Mouse (Mus musculus): ENCODE data around the gene Ghitm. TPM values are rescaled to one million over a fixed set of nuclear protein-coding genes. Genes with fewer than 3 reads are reported as not detected.
A peak's percentile ranks its signal among the peaks of the same experiment; 100 is the strongest.
"Not testable (repeated sequence)": the region's sequence is repeated elsewhere in the genome, so short reads cannot be mapped to it uniquely, and the experiment has no call there.

Gene Ghitm
- 213 and 232 TPM in 2 replicates for polyA plus RNA-seq (2014; fragmentation: Nextera tagmentation; extraction: Ambion mirVana)

GRCm38 (mm10) chr14:37135127-37135593 is at the start of gene Ghitm:
Gene Ghitm, minus strand, starts transcription at chr14:37135272.
- peaks cover 30% of the 10 kb centered on the region for H3K36me3 ChIP-seq (replicated peaks; ENCODE audit: control insufficient read depth, insufficient read depth)
- H3K27ac ChIP-seq = peak within 1 kb of the TSS; percentile 69
- under 1% methylated on average over 38 of the region's 38 CpGs for WGBS
- H3K4me1 ChIP-seq (replicated peaks; ENCODE audit: control insufficient read depth, insufficient read depth, low read length) = peaks cover 6% of the 10 kb centered on the region
- DNase-seq (ENCODE audit: low spot score) (peak; percentile 99), ATAC-seq (ENCODE audit: low FRiP score) (peak; percentile 100)
- no peaks in the 10 kb centered on the region for H3K27me3 ChIP-seq (ENCODE audit: control insufficient read depth, insufficient read depth, low read length)
- peak within 1 kb of the TSS; percentile 85 for H3K9ac ChIP-seq
- peak within 1 kb of the TSS; percentile 78 for H3K4me3 ChIP-seq (replicated peaks; ENCODE audit: low read length)
- no peaks in the 10 kb centered on the region for H3K9me3 ChIP-seq (ENCODE audit: control insufficient read depth, low read length)
- peak within 1 kb of the TSS; percentile 76 for H3K4me2 ChIP-seq (replicated peaks)

- no peak for DNase-seq (ENCODE audit: low spot score)
- no peak overlapping the region for H3K4me3 ChIP-seq (replicated peaks; ENCODE audit: low read length)
- no peaks in the 10 kb centered on the region for H3K27me3 ChIP-seq (ENCODE audit: control insufficient read depth, insufficient read depth, low read length)
- no peaks in the 10 kb centered on the region for H3K9me3 ChIP-seq (ENCODE audit: control insufficient read depth, low read length)
- no peaks in the 10 kb centered on the region for H3K36me3 ChIP-seq (replicated peaks; ENCODE audit: control insufficient read depth, insufficient read depth)
- ATAC-seq (ENCODE audit: low FRiP score) = no peak
- no peaks in the 10 kb centered on the region for H3K4me1 ChIP-seq (replicated peaks; ENCODE audit: control insufficient read depth, insufficient read depth, low read length)
- no peak overlapping the region for H3K4me2 ChIP-seq (replicated peaks)
- no peak overlapping the region for H3K9ac ChIP-seq
- WGBS = 93% methylated on average over 2 of the region's 2 CpGs
- H3K27ac ChIP-seq = no peak overlapping the region
Observed at GRCm38 (mm10) chr14:37184871-37185270, 49.8 kb upstream of the Ghitm start.

GRCm38 (mm10) chr14:37174484-37174883 is 39.4 kb upstream of the Ghitm start:
- Histone ChIP-seq H3K9ac (no peak overlapping the region), H3K27ac (no peak overlapping the region), H3K9me3 (ENCODE audit: control insufficient read depth, low read length) (no peaks in the 10 kb centered on the region), H3K4me1 (replicated peaks; ENCODE audit: control insufficient read depth, insufficient read depth, low read length) (no peaks in the 10 kb centered on the region), H3K27me3 (ENCODE audit: control insufficient read depth, insufficient read depth, low read length) (no peaks in the 10 kb centered on the region), H3K36me3 (replicated peaks; ENCODE audit: control insufficient read depth, insufficient read depth) (no peaks in the 10 kb centered on the region), H3K4me3 (replicated peaks; ENCODE audit: low read length) (no peak overlapping the region), H3K4me2 (replicated peaks) (no peak overlapping the region)
- ATAC-seq (ENCODE audit: low FRiP score) (no peak), DNase-seq (ENCODE audit: low spot score) (no peak)
- WGBS = 82% methylated on average over 3 of the region's 3 CpGs

GRCm38 (mm10) chr14:37165266-37165926 is 30.3 kb upstream of the Ghitm start:
- Histone ChIP-seq H3K4me3 (replicated peaks; ENCODE audit: low read length) (no peak overlapping the region), H3K9ac (no peak overlapping the region), H3K36me3 (replicated peaks; ENCODE audit: control insufficient read depth, insufficient read depth) (no peaks in the 10 kb centered on the region), H3K4me2 (replicated peaks) (no peak overlapping the region), H3K27ac (peak overlapping the region; percentile 51; the same call in 1 of the 2 replicates), H3K9me3 (ENCODE audit: control insufficient read depth, low read length) (no peaks in the 10 kb centered on the region), H3K4me1 (replicated peaks; ENCODE audit: control insufficient read depth, insufficient read depth, low read length) (0 out of 2 replicates have a peak, but pooled peaks cover 4% of the 10 kb centered on the region), H3K27me3 (ENCODE audit: control insufficient read depth, insufficient read depth, low read length) (no peaks in the 10 kb centered on the region)
- ATAC-seq (ENCODE audit: low FRiP score) (no peak; the same call in 1 of the 2 replicates), DNase-seq (ENCODE audit: low spot score) (peak; percentile 68)
- WGBS = 67% methylated on average over 1 of the region's 1 CpGs

- ATAC-seq (ENCODE audit: low FRiP score) (no peak), DNase-seq (ENCODE audit: low spot score) (no peak)
- 0 out of 2 replicates have a peak, but pooled peaks cover 2% of the 10 kb centered on the region for H3K9me3 ChIP-seq (ENCODE audit: control insufficient read depth, low read length)
- H3K4me1 ChIP-seq (replicated peaks; ENCODE audit: control insufficient read depth, insufficient read depth, low read length) = 0 out of 2 replicates have a peak, but pooled peaks cover 4% of the 10 kb centered on the region
- 72% methylated on average over 4 of the region's 4 CpGs for WGBS
- no peaks in the 10 kb centered on the region for H3K36me3 ChIP-seq (replicated peaks; ENCODE audit: control insufficient read depth, insufficient read depth)
- H3K9ac ChIP-seq = no peak overlapping the region
- peak overlapping the region; percentile 51; the same call in 1 of the 2 replicates for H3K27ac ChIP-seq
- no peak overlapping the region for H3K4me2 ChIP-seq (replicated peaks)
- H3K27me3 ChIP-seq (ENCODE audit: control insufficient read depth, insufficient read depth, low read length) = no peaks in the 10 kb centered on the region
- H3K4me3 ChIP-seq (replicated peaks; ENCODE audit: low read length) = no peak overlapping the region
Observed at GRCm38 (mm10) chr14:37164392-37165032, 29.4 kb upstream of the Ghitm start.

GRCm38 (mm10) chr14:37163277-37163956 is 28.3 kb upstream of the Ghitm start:
- no peak overlapping the region for H3K4me3 ChIP-seq (replicated peaks; ENCODE audit: low read length)
- ATAC-seq (ENCODE audit: low FRiP score) = no peak
- DNase-seq (ENCODE audit: low spot score) = no peak
- 86% methylated on average over 4 of the region's 4 CpGs for WGBS
- H3K9ac ChIP-seq = no peak overlapping the region
- H3K36me3 ChIP-seq (replicated peaks; ENCODE audit: control insufficient read depth, insufficient read depth) = no peaks in the 10 kb centered on the region
- no peak overlapping the region for H3K4me2 ChIP-seq (replicated peaks)
- H3K4me1 ChIP-seq (replicated peaks; ENCODE audit: control insufficient read depth, insufficient read depth, low read length) = 0 out of 2 replicates have a peak, but pooled peaks cover 4% of the 10 kb centered on the region
- H3K27ac ChIP-seq = no peak overlapping the region
- H3K27me3 ChIP-seq (ENCODE audit: control insufficient read depth, insufficient read depth, low read length) = no peaks in the 10 kb centered on the region
- 0 out of 2 replicates have a peak, but pooled peaks cover 2% of the 10 kb centered on the region for H3K9me3 ChIP-seq (ENCODE audit: control insufficient read depth, low read length)

GRCm38 (mm10) chr14:37154391-37154790 is 19.3 kb upstream of the Ghitm start:
- 76% methylated on average over 1 of the region's 1 CpGs for WGBS
- Histone ChIP-seq H3K4me3 (replicated peaks; ENCODE audit: low read length) (no peak overlapping the region), H3K27me3 (ENCODE audit: control insufficient read depth, insufficient read depth, low read length) (no peaks in the 10 kb centered on the region), H3K4me2 (replicated peaks) (no peak overlapping the region), H3K4me1 (replicated peaks; ENCODE audit: control insufficient read depth, insufficient read depth, low read length) (no peaks in the 10 kb centered on the region), H3K27ac (no peak overlapping the region), H3K9ac (no peak overlapping the region), H3K9me3 (ENCODE audit: control insufficient read depth, low read length) (peaks cover 15% of the 10 kb centered on the region), H3K36me3 (replicated peaks; ENCODE audit: control insufficient read depth, insufficient read depth) (no peaks in the 10 kb centered on the region)
- ATAC-seq (ENCODE audit: low FRiP score) = no peak
- no peak for DNase-seq (ENCODE audit: low spot score)

GRCm38 (mm10) chr14:37139051-37139710 is 4.1 kb upstream of the Ghitm start:
- Histone ChIP-seq H3K27me3 (ENCODE audit: control insufficient read depth, insufficient read depth, low read length) (no peaks in the 10 kb centered on the region), H3K4me2 (replicated peaks) (no peak overlapping the region), H3K36me3 (replicated peaks; ENCODE audit: control insufficient read depth, insufficient read depth) (no peaks in the 10 kb centered on the region), H3K9ac (no peak overlapping the region), H3K9me3 (ENCODE audit: control insufficient read depth, low read length) (no peaks in the 10 kb centered on the region), H3K4me3 (replicated peaks; ENCODE audit: low read length) (no peak overlapping the region), H3K4me1 (replicated peaks; ENCODE audit: control insufficient read depth, insufficient read depth, low read length) (peaks cover 3% of the 10 kb centered on the region), H3K27ac (no peak overlapping the region)
- no peak for DNase-seq (ENCODE audit: low spot score)
- WGBS = 55% methylated on average over 8 of the region's 8 CpGs
- ATAC-seq (ENCODE audit: low FRiP score) = no peak

GRCm38 (mm10) chr14:37137596-37137995 is 2.5 kb upstream of the Ghitm start:
- H3K27me3 ChIP-seq (ENCODE audit: control insufficient read depth, insufficient read depth, low read length); H3K9me3 ChIP-seq (ENCODE audit: control insufficient read depth, low read length); H3K27ac ChIP-seq; H3K4me1 ChIP-seq (replicated peaks; ENCODE audit: control insufficient read depth, insufficient read depth, low read length); DNase-seq (ENCODE audit: low spot score); H3K4me2 ChIP-seq (replicated peaks); H3K4me3 ChIP-seq (replicated peaks; ENCODE audit: low read length); H3K9ac ChIP-seq; H3K36me3 ChIP-seq (replicated peaks; ENCODE audit: control insufficient read depth, insufficient read depth); ATAC-seq (ENCODE audit: low FRiP score): not testable (repeated sequence)
- 81% methylated on average over 2 of the region's 3 CpGs for WGBS

Measured in hindbrain, embryonic 14.5 days (tissue).